Mouse (Mus musculus) ES-E14 (cell line): ENCODE results near the gene Crocc.

Source experiments
- CHD2 ChIP-seq: IDR thresholded peaks from 2 replicates; pipeline ENCODE4 v1.6.1; 2014; ENCODE audit warnings: mild to moderate bottlenecking, low read depth, low read length, inconsistent platforms
- HCFC1 ChIP-seq: IDR thresholded peaks from 2 replicates; pipeline ENCODE4 v1.6.1; 2012; ENCODE audit warnings: low read length, inconsistent platforms, borderline replicate concordance; ENCODE audit not compliant: insufficient read depth
- MAFK ChIP-seq: IDR thresholded peaks from 2 replicates; pipeline ENCODE4 v1.6.1; 2014; ENCODE audit warnings: mild to moderate bottlenecking, low read depth, low read length, inconsistent platforms; ENCODE audit not compliant: insufficient read depth
- ZNF384 ChIP-seq: IDR thresholded peaks from 2 replicates; pipeline ENCODE4 v1.6.1; 2012; ENCODE audit warnings: low read depth, low read length, inconsistent platforms

- TF ChIP-seq MAFK (no peak), ZNF384 (no peak), CHD2 (no peak), HCFC1 (no peak)
These were observed 28.6 kb downstream of the Crocc start for GRCm38 (mm10) chr4:141031733-141032132.
